Mouse (Mus musculus): Measurements from ENCODE around the gene Olfr1241.

Gene Olfr1241

DNA sequence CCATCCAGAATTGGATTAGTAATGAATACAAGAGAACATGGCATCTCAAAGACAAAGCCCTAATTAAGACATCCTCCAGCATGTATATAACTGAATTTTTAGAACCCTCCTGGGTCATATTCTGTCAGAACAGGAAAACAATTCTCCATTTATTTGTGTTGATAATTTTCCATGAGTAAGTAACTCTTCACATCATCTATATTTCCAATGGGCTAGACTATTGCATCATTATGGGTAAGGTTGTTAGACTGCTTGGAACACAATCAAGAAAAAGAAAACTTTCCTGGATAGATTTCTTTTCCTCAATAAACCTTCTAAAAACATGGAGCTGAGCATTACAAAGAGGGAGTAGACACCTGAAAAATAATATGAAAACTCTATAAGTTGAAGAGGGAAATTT, at the start of gene Olfr1241:
TSS of gene Olfr1241 (minus strand) at position 101 of the 400 bp plus-strand sequence.
- no peak for DNase-seq

DNA sequence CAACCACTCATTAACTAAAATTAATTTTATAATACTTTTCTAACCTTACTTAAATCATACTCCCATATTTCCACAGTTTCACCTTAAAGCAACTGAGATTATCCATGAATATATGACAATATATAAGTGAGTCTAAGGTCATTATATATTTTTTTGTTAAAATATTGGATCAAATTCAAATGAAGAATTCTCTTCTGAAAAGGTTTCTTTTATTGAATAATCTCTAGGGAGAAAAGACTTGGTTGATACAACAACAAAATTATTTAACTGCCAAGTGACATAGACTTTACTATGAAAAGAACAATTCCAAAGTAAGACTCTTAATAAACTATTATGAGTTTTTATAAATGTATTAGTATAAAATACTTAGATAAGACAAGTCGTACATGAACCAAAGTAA, 44.5 kb upstream of the Olfr1241 start, which contains the start of gene Olfr1243:
TSS of gene Olfr1243 (minus strand) at position 101 of the 400 bp plus-strand sequence.
- no peak for DNase-seq

DNA sequence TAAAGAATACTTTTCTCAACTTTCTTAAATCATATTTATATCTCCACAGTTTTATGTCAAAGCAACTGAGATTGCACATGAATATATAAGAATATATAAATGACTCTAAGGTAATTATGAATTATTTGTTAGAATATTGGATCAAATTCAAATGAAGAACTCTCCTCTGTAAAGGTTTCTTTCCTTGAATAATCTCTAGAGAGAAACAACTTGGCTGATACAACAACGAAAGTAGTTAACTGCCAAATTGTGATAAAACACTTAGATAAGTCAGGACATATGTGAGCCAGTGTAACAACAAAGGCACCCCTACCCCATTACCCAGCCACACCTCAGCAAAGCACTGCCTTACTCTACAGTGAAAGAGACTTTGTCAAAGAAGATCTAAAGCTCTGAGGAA, 11.3 kb upstream of the Olfr1241 start, which contains the start of gene Olfr1242:
TSS of gene Olfr1242 (minus strand) at position 101 of the 400 bp plus-strand sequence.
- DNase-seq, result no peak

- no peak for DNase-seq
Measured at GRCm38 (mm10) chr2:89442900-89443299, 44.0 kb downstream of the Olfr1241 start, which contains the start of gene Olfr1240. Gene Olfr1240 (minus strand): TSS chr2:89443000.

All from lung, adult 18-20 months (tissue).